Mouse (Mus musculus) intestine, embryonic 16.5 days (tissue): ENCODE measurements at regions not wholly inside any gene's neighbourhood (a gene's known extent, or its start where the extent isn't known, plus 50 kb on each side); places are given as distances from the start of the nearest gene placed in this dataset.

Source experiments
- ATAC-seq: fragments of 200-750 bp; cut with Nextera tagmentation; 2 replicates; pipeline ENCODE4 v1.8.0; 2017; ENCODE audit warnings: moderate TSS enrichment, moderate library complexity
- H3K27ac ChIP-seq: fragments of 300-500 bp; sonication (generic); 2 replicates; pipeline ENCODE4 v1.5.1; 2014; ENCODE audit warnings: mild to moderate bottlenecking, low read length
- H3K27me3 ChIP-seq: fragments of 300-500 bp; sonication (generic); replicated peaks from 2 replicates; pipeline ENCODE4 v1.6.1; 2014; ENCODE audit warnings: low read length, control low read depth, mixed read lengths; ENCODE audit not compliant: control insufficient read depth, insufficient read depth
- H3K36me3 ChIP-seq: fragments of 300-500 bp; sonication (generic); 2 replicates; pipeline ENCODE4 v1.6.1; 2014; ENCODE audit warnings: low read length, control low read depth; ENCODE audit not compliant: control insufficient read depth, insufficient read depth
- H3K4me1 ChIP-seq: fragments of 300-500 bp; sonication (generic); 2 replicates; pipeline ENCODE4 v1.6.1; 2014; ENCODE audit warnings: low read length, control low read depth, mixed read lengths; ENCODE audit not compliant: control insufficient read depth, insufficient read depth
- H3K4me2 ChIP-seq: fragments of 300-500 bp; sonication (generic); 2 replicates; pipeline ENCODE4 v1.6.1; 2014; ENCODE audit warnings: low read depth, low read length, control low read depth
- H3K4me3 ChIP-seq: fragments of 300-500 bp; sonication (generic); 2 replicates; pipeline ENCODE4 v1.5.1; 2014; ENCODE audit warnings: mild to moderate bottlenecking, low read length
- H3K9ac ChIP-seq: fragments of 300-500 bp; sonication (generic); 2 replicates; pipeline ENCODE4 v1.6.1; 2014; ENCODE audit warnings: low read depth, low read length
- H3K9me3 ChIP-seq: fragments of 300-500 bp; sonication (generic); 2 replicates; pipeline ENCODE4 v1.6.1; 2016; ENCODE audit warnings: low read length, control low read depth; ENCODE audit not compliant: control insufficient read depth
- WGBS: fragments of 180-500 bp; shearing (Covaris S2); extraction: QIAGEN DNeasy Blood & Tissue Kit; methylation state at CpG from one replicate; pipeline ENCODE4 v1.1.7; 2014; 5-methylcytosine and 5-hydroxymethylcytosine counted together

DNA sequence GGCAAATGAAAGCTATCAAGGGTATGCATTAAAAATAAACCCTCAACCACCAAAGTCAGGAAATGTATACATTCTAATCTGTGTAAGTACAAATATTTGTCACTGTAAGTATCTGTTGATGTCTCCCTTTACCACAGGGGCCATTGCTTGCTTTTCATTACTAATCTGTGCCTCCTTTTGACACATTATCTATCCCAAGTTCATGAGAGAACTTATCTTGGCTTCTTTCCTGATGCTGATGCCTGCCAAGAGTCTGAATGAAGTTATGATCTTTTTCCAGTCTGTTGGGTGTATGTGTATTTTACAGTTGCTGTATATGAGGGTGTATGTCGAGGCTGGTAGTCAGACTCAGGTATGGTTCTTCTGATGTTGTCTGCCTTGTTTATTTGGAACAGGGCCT lies 165.0 kb upstream of the Pter start:
- no peak overlapping the region for H3K27ac ChIP-seq
- no peak for ATAC-seq
- H3K4me1 ChIP-seq, result no peaks in the 10 kb centered on the region
- H3K9me3 ChIP-seq, result no peaks in the 10 kb centered on the region
- H3K36me3 ChIP-seq, result no peaks in the 10 kb centered on the region
- no peak overlapping the region for H3K4me2 ChIP-seq
- no peaks in the 10 kb centered on the region for H3K27me3 ChIP-seq
- H3K4me3 ChIP-seq, result no peak overlapping the region
- 42% methylated on average over 1 of the region's 1 CpGs for WGBS
- H3K9ac ChIP-seq, result no peak overlapping the region

DNA sequence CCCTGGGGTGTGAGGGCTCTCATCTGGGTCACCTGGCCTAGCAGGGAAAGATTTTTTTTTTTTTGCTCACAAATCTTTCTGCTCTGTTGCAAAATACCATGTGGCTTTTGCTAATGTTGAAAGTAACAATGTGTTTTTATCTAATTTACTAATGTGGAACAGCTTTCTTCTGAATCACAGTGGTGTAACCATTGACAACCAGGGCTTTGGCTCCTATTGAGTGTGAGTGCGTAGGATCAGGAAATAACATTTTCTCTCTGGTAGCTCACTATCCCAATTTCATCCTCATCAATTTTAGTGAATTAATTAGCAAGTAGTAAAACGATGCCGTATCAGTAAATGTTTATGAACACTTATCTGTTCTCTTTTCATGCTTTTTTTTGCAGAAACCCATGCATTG lies 163.9 kb upstream of the Pter start:
- Histone ChIP-seq H3K4me2 (no peak overlapping the region), H3K9ac (no peak overlapping the region), H3K4me1 (no peaks in the 10 kb centered on the region), H3K27me3 (no peaks in the 10 kb centered on the region), H3K9me3 (no peaks in the 10 kb centered on the region), H3K36me3 (no peaks in the 10 kb centered on the region), H3K27ac (no peak overlapping the region), H3K4me3 (no peak overlapping the region)
- ATAC-seq, result no peak
- WGBS, result 85% methylated on average over 3 of the region's 3 CpGs

DNA sequence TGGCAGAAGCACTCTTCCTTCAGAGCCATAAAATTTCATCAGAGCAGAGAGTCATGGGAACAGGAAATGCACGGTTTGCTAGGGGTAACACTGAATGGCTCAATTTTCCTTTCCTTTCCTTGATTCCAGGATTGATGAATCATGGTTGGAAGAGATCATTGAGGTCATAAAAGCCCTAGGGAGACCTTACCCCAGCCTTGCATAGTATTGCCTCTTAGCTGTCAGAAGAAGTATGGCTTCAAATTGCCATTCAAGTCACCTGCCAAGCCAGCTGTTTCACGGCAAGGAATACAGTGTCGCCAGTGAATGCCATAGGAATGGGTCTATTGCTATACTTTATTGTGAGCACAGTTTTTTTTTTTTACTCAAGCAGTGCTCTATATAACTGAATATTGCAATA lies 162.4 kb upstream of the Pter start:
- Histone ChIP-seq H3K4me1 (no peaks in the 10 kb centered on the region), H3K9ac (no peak overlapping the region), H3K27ac (no peak overlapping the region), H3K4me2 (no peak overlapping the region), H3K4me3 (no peak overlapping the region), H3K27me3 (no peaks in the 10 kb centered on the region), H3K9me3 (no peaks in the 10 kb centered on the region), H3K36me3 (no peaks in the 10 kb centered on the region)
- WGBS, result 88% methylated on average over 3 of the region's 3 CpGs
- no peak for ATAC-seq

DNA sequence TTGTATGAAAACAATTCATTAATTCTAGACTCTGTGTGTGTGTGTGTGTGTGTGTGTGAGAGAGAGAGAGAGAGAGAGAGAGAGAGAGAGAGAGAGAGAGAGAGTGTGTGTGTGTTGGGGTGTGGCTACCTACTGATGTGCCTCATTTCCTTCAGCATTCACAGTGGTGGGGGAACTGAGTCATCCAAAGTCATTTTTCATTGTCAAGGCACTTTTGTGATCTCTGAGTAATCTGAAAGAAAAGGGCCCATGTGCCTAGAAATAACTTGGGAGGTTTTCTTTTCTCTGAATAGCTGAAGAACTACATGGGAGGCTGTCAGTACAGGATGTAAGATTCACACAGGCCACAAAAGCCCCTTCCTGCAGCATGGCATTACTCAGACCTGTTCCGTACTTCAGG lies 159.3 kb upstream of the Pter start:
- Histone ChIP-seq H3K36me3 (no peaks in the 10 kb centered on the region), H3K4me3 (no peak overlapping the region), H3K9me3 (no peaks in the 10 kb centered on the region), H3K4me1 (no peaks in the 10 kb centered on the region), H3K9ac (no peak overlapping the region), H3K27me3 (no peaks in the 10 kb centered on the region), H3K4me2 (no peak overlapping the region), H3K27ac (no peak overlapping the region)
- WGBS, result 83% methylated on average over 1 of the region's 1 CpGs
- ATAC-seq, result no peak

DNA sequence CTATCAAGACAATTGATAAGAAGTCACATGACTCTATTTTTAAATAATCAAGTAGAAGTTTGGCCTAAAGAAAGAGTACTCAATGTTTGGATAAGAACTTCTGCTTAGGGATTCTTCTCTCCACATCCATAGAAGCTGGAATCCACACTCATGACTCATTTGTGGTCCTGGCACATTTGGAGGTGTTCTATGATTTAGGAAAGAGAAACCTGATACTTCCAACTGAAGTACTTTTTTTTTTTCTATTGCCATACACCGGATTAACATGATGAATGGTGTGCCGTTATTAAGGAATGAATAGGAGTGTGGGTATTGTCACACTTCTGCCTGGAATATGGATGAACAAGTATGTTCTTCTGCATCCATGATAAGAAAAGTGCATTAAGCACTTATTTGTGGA lies 158.5 kb upstream of the Pter start:
- H3K27me3 ChIP-seq, result no peaks in the 10 kb centered on the region
- H3K4me2 ChIP-seq, result no peak overlapping the region
- 74% methylated on average over 2 of the region's 2 CpGs for WGBS
- no peaks in the 10 kb centered on the region for H3K4me1 ChIP-seq
- H3K4me3 ChIP-seq, result no peak overlapping the region
- no peaks in the 10 kb centered on the region for H3K36me3 ChIP-seq
- H3K9ac ChIP-seq, result no peak overlapping the region
- no peaks in the 10 kb centered on the region for H3K9me3 ChIP-seq
- no peak overlapping the region for H3K27ac ChIP-seq
- ATAC-seq, result no peak

DNA sequence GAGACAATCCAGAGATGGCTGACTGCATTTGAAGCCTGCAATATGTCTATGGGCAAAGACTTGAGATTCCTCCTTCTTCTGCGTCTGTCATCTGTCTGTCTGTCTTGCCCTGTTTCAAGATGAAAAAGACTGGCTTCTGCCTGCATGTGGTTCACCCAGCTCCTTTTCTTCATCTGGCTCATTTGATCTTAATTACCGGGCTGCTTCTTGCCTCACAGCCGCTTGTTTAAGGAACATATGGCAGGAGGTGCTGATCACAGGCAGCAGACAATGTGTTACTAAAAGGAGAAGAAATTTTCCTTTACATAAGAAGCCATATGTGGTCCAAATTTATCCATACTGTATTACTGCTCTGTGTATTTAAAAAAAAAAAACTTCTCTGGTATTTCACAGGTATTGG lies 147.0 kb upstream of the Pter start:
- no peak overlapping the region for H3K4me2 ChIP-seq
- no peak for ATAC-seq
- no peaks in the 10 kb centered on the region for H3K9me3 ChIP-seq
- H3K4me1 ChIP-seq, result no peaks in the 10 kb centered on the region
- H3K9ac ChIP-seq, result no peak overlapping the region
- 63% methylated on average over 3 of the region's 3 CpGs for WGBS
- no peak overlapping the region for H3K4me3 ChIP-seq
- H3K36me3 ChIP-seq, result no peaks in the 10 kb centered on the region
- H3K27ac ChIP-seq, result no peak overlapping the region
- H3K27me3 ChIP-seq, result no peaks in the 10 kb centered on the region

DNA sequence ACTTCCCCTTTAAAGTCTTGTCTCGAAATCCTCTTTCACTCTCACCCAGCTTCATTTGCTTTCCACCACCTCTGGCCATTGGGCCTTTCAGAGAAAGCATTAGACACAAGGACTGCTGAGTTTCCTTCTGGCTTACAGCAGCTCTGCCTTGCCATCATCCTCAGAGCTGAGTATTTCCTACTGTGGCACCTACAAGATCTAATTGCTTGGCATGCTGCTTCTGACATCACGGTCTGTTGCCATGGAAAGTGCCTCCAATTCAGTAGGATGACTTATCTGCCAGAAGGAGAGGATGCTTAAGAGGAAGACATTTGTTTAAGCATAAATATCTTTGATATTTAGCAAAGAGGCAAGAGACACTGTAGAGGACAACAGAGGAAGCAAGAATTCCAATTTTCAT lies 146.1 kb upstream of the Pter start:
- H3K9me3 ChIP-seq, result no peaks in the 10 kb centered on the region
- H3K27ac ChIP-seq, result no peak overlapping the region
- H3K4me1 ChIP-seq, result no peaks in the 10 kb centered on the region
- H3K9ac ChIP-seq, result no peak overlapping the region
- H3K4me3 ChIP-seq, result no peak overlapping the region
- H3K27me3 ChIP-seq, result no peaks in the 10 kb centered on the region
- H3K36me3 ChIP-seq, result no peaks in the 10 kb centered on the region
- ATAC-seq, result no peak
- H3K4me2 ChIP-seq, result no peak overlapping the region
- WGBS, result 51% methylated on average over 2 of the region's 2 CpGs

DNA sequence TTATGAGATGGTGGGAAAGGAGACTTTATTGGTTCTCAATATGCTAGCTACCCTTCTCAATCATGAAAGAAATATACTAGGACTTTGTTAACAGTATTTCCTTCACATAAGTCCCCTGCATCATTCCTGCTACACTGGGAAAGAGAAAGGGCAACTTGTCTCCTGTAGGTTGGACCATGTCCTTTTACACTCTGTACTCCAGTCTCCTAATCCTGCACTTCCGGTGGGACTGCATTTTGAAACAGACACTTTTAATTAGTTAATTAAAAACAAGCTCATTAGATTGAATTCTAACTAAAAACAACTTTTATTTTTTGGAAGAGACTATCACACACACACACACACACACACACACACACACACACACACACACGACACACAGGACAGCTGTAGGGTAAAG lies 131.2 kb upstream of the Pter start:
- Histone ChIP-seq H3K9me3 (no peaks in the 10 kb centered on the region), H3K27me3 (no peaks in the 10 kb centered on the region), H3K27ac (no peak overlapping the region), H3K4me1 (no peaks in the 10 kb centered on the region), H3K36me3 (no peaks in the 10 kb centered on the region), H3K4me2 (no peak overlapping the region), H3K4me3 (no peak overlapping the region), H3K9ac (no peak overlapping the region)
- no peak for ATAC-seq
- 73% methylated on average over 2 of the region's 2 CpGs for WGBS

DNA sequence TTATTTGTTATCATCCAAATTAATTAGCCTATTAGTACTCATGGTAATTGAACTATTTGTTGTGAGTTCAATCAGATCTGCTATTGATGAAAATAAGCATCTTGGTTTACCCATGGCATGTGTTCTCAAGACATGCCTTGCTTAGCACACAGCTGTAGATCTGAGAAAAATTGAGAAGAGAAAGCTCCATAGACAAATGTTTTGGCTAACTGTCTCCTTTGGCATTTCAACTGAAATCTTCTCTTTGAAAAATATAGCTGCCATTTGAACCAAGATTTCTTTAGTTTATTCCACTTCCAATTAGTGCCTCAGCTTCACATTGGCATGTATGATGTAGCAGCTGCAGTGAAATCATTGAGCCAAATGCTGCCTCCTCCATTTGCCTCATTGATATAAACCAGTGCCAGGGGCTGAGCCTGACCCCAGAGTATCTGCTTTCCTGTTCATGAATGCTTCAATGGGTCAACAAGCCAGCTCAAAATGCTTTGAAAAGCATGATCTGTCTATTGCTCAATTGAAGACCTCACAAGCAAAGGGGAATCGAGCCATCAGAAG lies 126.1 kb upstream of the Pter start:
- H3K9ac ChIP-seq, result no peak overlapping the region
- H3K36me3 ChIP-seq, result no peaks in the 10 kb centered on the region
- WGBS, result 59% methylated on average over 1 of the region's 1 CpGs
- H3K4me2 ChIP-seq, result no peak overlapping the region
- H3K27me3 ChIP-seq, result no peaks in the 10 kb centered on the region
- H3K27ac ChIP-seq, result no peak overlapping the region
- no peak overlapping the region for H3K4me3 ChIP-seq
- no peaks in the 10 kb centered on the region for H3K4me1 ChIP-seq
- no peak for ATAC-seq
- no peaks in the 10 kb centered on the region for H3K9me3 ChIP-seq

DNA sequence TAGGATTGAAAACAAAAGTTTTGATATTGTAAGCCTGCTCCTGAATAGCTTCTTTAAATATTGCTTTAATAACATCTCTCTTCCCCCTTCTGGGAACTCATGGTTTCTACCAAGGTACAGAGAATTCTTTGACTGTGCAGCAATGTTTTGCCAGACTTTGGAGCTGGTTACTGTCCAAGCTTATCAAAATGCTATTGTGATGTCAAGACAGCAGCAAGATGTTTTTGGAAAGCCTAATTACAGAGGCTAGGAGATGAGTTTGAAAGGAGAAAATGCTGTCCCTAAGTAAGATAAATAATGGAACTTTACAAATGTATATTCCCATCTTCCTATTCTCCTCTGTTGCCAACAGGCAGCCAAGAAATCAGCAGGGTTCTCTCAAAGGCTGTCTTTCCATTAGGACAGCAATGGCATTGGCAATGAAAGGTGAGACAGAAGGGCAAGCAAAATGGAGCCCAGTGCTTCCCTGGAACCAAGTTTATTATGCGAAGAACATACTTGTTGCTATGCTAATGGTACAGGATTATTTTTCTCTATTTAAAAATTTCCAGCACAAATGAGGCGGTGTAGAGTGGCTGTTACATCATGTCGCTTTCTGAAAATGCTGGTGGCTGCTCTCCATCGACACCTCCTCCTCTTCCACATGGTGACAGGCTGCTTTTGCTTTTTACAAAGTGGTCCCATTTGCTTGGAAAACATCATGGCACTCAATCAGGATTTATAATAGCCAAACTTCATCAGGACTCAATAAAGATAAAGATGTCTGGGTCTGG lies 124.5 kb upstream of the Pter start:
- H3K9me3 ChIP-seq, result no peaks in the 10 kb centered on the region
- no peak overlapping the region for H3K9ac ChIP-seq
- H3K36me3 ChIP-seq, result no peaks in the 10 kb centered on the region
- H3K4me2 ChIP-seq, result no peak overlapping the region
- no peaks in the 10 kb centered on the region for H3K27me3 ChIP-seq
- no peak overlapping the region for H3K27ac ChIP-seq
- WGBS, result 93% methylated on average over 4 of the region's 4 CpGs
- no peaks in the 10 kb centered on the region for H3K4me1 ChIP-seq
- no peak for ATAC-seq
- H3K4me3 ChIP-seq, result no peak overlapping the region
